Mouse (Mus musculus) CD8-positive naive resting alpha-beta T cell, adult 2 months (primary cell): Measurements from ENCODE around the gene Mb.

Experiments
- DNase-seq, 2 experiments: peaks; one replicate each; pipeline ENCODE4 v3.0.0; 2022; ENCODE audit warnings: low read depth in 2 of 2, low spot score in 2 of 2

Gene Mb

GRCm38 (mm10) chr15:76987542-76988094, 62.9 kb downstream of the Mb start:
- no peak for DNase-seq

- no peak for DNase-seq
Observed at GRCm38 (mm10) chr15:76987137-76987536, 63.3 kb downstream of the Mb start.

GRCm38 (mm10) chr15:76982745-76983144, 67.7 kb downstream of the Mb start:
- no peak for DNase-seq

GRCm38 (mm10) chr15:76979799-76980198, 70.7 kb downstream of the Mb start:
- no peak for DNase-seq

GRCm38 (mm10) chr15:76976619-76977018, 73.9 kb downstream of the Mb start:
- no peak for DNase-seq

GRCm38 (mm10) chr15:76973855-76974651, 76.4 kb downstream of the Mb start:
- DNase-seq: peak; percentile 14 to 51

GRCm38 (mm10) chr15:76973272-76973854, 77.1 kb downstream of the Mb start:
- DNase-seq: no peak

- no peak for DNase-seq
Observed at GRCm38 (mm10) chr15:76972661-76973060, 77.8 kb downstream of the Mb start.
